Mouse (Mus musculus) hindbrain, embryonic 11.5 days (tissue): ENCODE results near the gene Elavl2. TPM values are rescaled to one million over a fixed set of nuclear protein-coding genes. Genes with fewer than 3 reads are reported as not detected.

ENCODE experiments used
- ATAC-seq: fragments of 200-750 bp; cut with Nextera tagmentation; 2 replicates; pipeline ENCODE4 v1.8.0; 2017; ENCODE audit warnings: mild to moderate bottlenecking, moderate TSS enrichment, moderate library complexity; ENCODE audit not compliant: low FRiP score
- DNase-seq: peaks from one replicate; pipeline ENCODE4 v3.0.0-alpha.2; 2015; ENCODE audit warnings: low spot score
- H3K27ac ChIP-seq: fragments of 300-500 bp; sonication (generic); 2 replicates; pipeline ENCODE4 v1.5.1; 2014; ENCODE audit warnings: mild to moderate bottlenecking, low read depth, low read length
- H3K27me3 ChIP-seq: fragments of 300-500 bp; sonication (generic); 2 replicates; pipeline ENCODE4 v1.6.1; 2014; ENCODE audit warnings: mild to moderate bottlenecking, low read length, moderate library complexity, mixed read lengths; ENCODE audit not compliant: control insufficient read depth, insufficient read depth
- H3K36me3 ChIP-seq: fragments of 300-500 bp; sonication (generic); 2 replicates; pipeline ENCODE4 v1.6.1; 2014; ENCODE audit warnings: mild to moderate bottlenecking, low read length, moderate library complexity, mixed read lengths; ENCODE audit not compliant: control insufficient read depth, insufficient read depth
- H3K4me1 ChIP-seq: fragments of 300-500 bp; sonication (generic); replicated peaks from 2 replicates; pipeline ENCODE4 v1.6.1; 2014; ENCODE audit warnings: low read length, mixed read lengths; ENCODE audit not compliant: control insufficient read depth, insufficient read depth
- H3K4me2 ChIP-seq: fragments of 300-500 bp; sonication (generic); replicated peaks from 2 replicates; pipeline ENCODE4 v1.6.1; 2014; ENCODE audit warnings: mild to moderate bottlenecking, low read depth, low read length
- H3K4me3 ChIP-seq: fragments of 300-500 bp; sonication (generic); 2 replicates; pipeline ENCODE4 v1.5.1; 2014; ENCODE audit warnings: low read depth, low read length
- H3K9ac ChIP-seq: fragments of 300-500 bp; sonication (generic); 2 replicates; pipeline ENCODE4 v1.6.1; 2014; ENCODE audit warnings: low read depth, low read length
- H3K9me3 ChIP-seq: fragments of 300-500 bp; sonication (generic); 2 replicates; pipeline ENCODE4 v1.6.1; 2016; ENCODE audit warnings: low read length; ENCODE audit not compliant: control insufficient read depth
- WGBS: fragments of 180-500 bp; shearing (Covaris S2); extraction: QIAGEN DNeasy Blood & Tissue Kit; methylation state at CpG from one replicate; pipeline ENCODE4 v1.1.7; 2014; 5-methylcytosine and 5-hydroxymethylcytosine counted together
- polyA plus RNA-seq: library from polyadenylated mRNA; unstranded; fragments of >200 nt; fragmentation: Nextera tagmentation; extraction: Ambion mirVana; gene quantifications from 2 replicates; pipeline ENCODE4 v1.2.1, GENCODE M21; 2014

Elavl2 gene
- polyA plus RNA-seq, 1 experiment from 2014 or later = 103 TPM

- no peaks in the 10 kb centered on the region for H3K27me3 ChIP-seq
- H3K36me3 ChIP-seq = no peaks in the 10 kb centered on the region
- no peak overlapping the region for H3K4me3 ChIP-seq
- DNase-seq (no peak), ATAC-seq (no peak)
- H3K4me1 ChIP-seq = no peaks in the 10 kb centered on the region
- no peaks in the 10 kb centered on the region for H3K9me3 ChIP-seq
- H3K27ac ChIP-seq = no peak overlapping the region
- no peak overlapping the region for H3K4me2 ChIP-seq
- WGBS = 80% methylated on average over 12 of the region's 12 CpGs
- no peak overlapping the region for H3K9ac ChIP-seq
Measured at GRCm38 (mm10) chr4:91365276-91365675, 35.3 kb downstream of the Elavl2 start.

- DNase-seq = no peak
- Histone ChIP-seq H3K4me2 (no peak overlapping the region), H3K36me3 (no peaks in the 10 kb centered on the region), H3K27me3 (no peaks in the 10 kb centered on the region), H3K9ac (no peak overlapping the region), H3K4me1 (no peaks in the 10 kb centered on the region), H3K4me3 (no peak overlapping the region), H3K9me3 (no peaks in the 10 kb centered on the region), H3K27ac (no peak overlapping the region)
- ATAC-seq = no peak
- 80% methylated on average over 4 of the region's 4 CpGs for WGBS
Measured at GRCm38 (mm10) chr4:91363963-91364362, 36.6 kb downstream of the Elavl2 start.

GRCm38 (mm10) chr4:91362520-91362919, 38.1 kb downstream of the Elavl2 start:
- DNase-seq (no peak), ATAC-seq (no peak)
- 46% methylated on average over 5 of the region's 5 CpGs for WGBS
- Histone ChIP-seq H3K4me2 (no peak overlapping the region), H3K27ac (no peak overlapping the region), H3K36me3 (no peaks in the 10 kb centered on the region), H3K27me3 (no peaks in the 10 kb centered on the region), H3K4me3 (no peak overlapping the region), H3K4me1 (no peaks in the 10 kb centered on the region), H3K9ac (no peak overlapping the region), H3K9me3 (no peaks in the 10 kb centered on the region)

- DNase-seq (no peak), ATAC-seq (no peak)
- H3K9ac ChIP-seq = no peak overlapping the region
- WGBS = 80% methylated on average over 9 of the region's 9 CpGs
- H3K27ac ChIP-seq = no peak overlapping the region
- no peaks in the 10 kb centered on the region for H3K4me1 ChIP-seq
- no peak overlapping the region for H3K4me2 ChIP-seq
- H3K9me3 ChIP-seq = no peaks in the 10 kb centered on the region
- H3K4me3 ChIP-seq = no peak overlapping the region
- no peaks in the 10 kb centered on the region for H3K36me3 ChIP-seq
- H3K27me3 ChIP-seq = no peaks in the 10 kb centered on the region
Measured at GRCm38 (mm10) chr4:91353138-91353537, 47.4 kb downstream of the Elavl2 start.

GRCm38 (mm10) chr4:91349579-91349978, 51.0 kb downstream of the Elavl2 start:
- H3K4me1 ChIP-seq = no peaks in the 10 kb centered on the region
- WGBS = 86% methylated on average over 5 of the region's 5 CpGs
- no peak for ATAC-seq
- no peak overlapping the region for H3K9ac ChIP-seq
- no peak for DNase-seq
- no peak overlapping the region for H3K4me2 ChIP-seq
- H3K27ac ChIP-seq = no peak overlapping the region
- H3K27me3 ChIP-seq = no peaks in the 10 kb centered on the region
- H3K4me3 ChIP-seq = no peak overlapping the region
- H3K9me3 ChIP-seq = no peaks in the 10 kb centered on the region
- H3K36me3 ChIP-seq = no peaks in the 10 kb centered on the region

- Histone ChIP-seq H3K9ac (no peak overlapping the region), H3K9me3 (no peaks in the 10 kb centered on the region), H3K36me3 (no peaks in the 10 kb centered on the region), H3K4me3 (no peak overlapping the region), H3K27ac (no peak overlapping the region), H3K4me2 (no peak overlapping the region), H3K27me3 (no peaks in the 10 kb centered on the region), H3K4me1 (no peaks in the 10 kb centered on the region)
- DNase-seq (no peak), ATAC-seq (no peak)
- 85% methylated on average over 4 of the region's 4 CpGs for WGBS
Measured at GRCm38 (mm10) chr4:91334177-91334576, 66.4 kb downstream of the Elavl2 start.

- Histone ChIP-seq H3K27ac (no peak overlapping the region), H3K27me3 (no peaks in the 10 kb centered on the region), H3K9ac (no peak overlapping the region), H3K9me3 (no peaks in the 10 kb centered on the region), H3K36me3 (no peaks in the 10 kb centered on the region), H3K4me1 (no peaks in the 10 kb centered on the region), H3K4me3 (no peak overlapping the region), H3K4me2 (no peak overlapping the region)
- whole genome bisulfite sequencing = 97% methylated on average over 1 of the region's 1 CpGs
- no peak for ATAC-seq
- no peak for DNase-seq
Measured at GRCm38 (mm10) chr4:91310801-91311200, 89.8 kb downstream of the Elavl2 start.

GRCm38 (mm10) chr4:91297706-91298105, 102.9 kb downstream of the Elavl2 start:
- H3K4me2 ChIP-seq = no peak overlapping the region
- H3K4me3 ChIP-seq = no peak overlapping the region
- H3K9me3 ChIP-seq = no peaks in the 10 kb centered on the region
- no peaks in the 10 kb centered on the region for H3K4me1 ChIP-seq
- DNase-seq = no peak
- no peak overlapping the region for H3K9ac ChIP-seq
- no peaks in the 10 kb centered on the region for H3K36me3 ChIP-seq
- no peak overlapping the region for H3K27ac ChIP-seq
- H3K27me3 ChIP-seq = no peaks in the 10 kb centered on the region
- ATAC-seq = no peak

- H3K4me3 ChIP-seq = no peak overlapping the region
- no peaks in the 10 kb centered on the region for H3K9me3 ChIP-seq
- WGBS = 85% methylated on average over 4 of the region's 4 CpGs
- ATAC-seq (no peak), DNase-seq (no peak)
- no peaks in the 10 kb centered on the region for H3K36me3 ChIP-seq
- H3K4me2 ChIP-seq = no peak overlapping the region
- no peak overlapping the region for H3K9ac ChIP-seq
- H3K27me3 ChIP-seq = no peaks in the 10 kb centered on the region
- H3K27ac ChIP-seq = no peak overlapping the region
- H3K4me1 ChIP-seq = no peaks in the 10 kb centered on the region
Measured at GRCm38 (mm10) chr4:91295317-91295716, 105.3 kb downstream of the Elavl2 start.
